Mouse (Mus musculus): ENCODE data around the gene Pdcd1lg2. TPM values are rescaled to one million over a fixed set of nuclear protein-coding genes. Genes with fewer than 3 reads are reported as not detected.

Gene Pdcd1lg2
- polyA plus RNA-seq, 1 experiment, result not detected

GRCm38 (mm10) chr19:29486545-29487206, 76.0 kb downstream of the Pdcd1lg2 start:
- no peaks in the 10 kb centered on the region for H3K79me2 ChIP-seq (ENCODE audit: control insufficient read depth, insufficient read depth)
- TF ChIP-seq REST (IDR thresholded peaks at IDR 0.05; ENCODE audit: insufficient read depth, insufficient read length) (no peak), SRF (IDR thresholded peaks at IDR 0.05; ENCODE audit: control insufficient read depth, insufficient read length, low read depth) (no peak), POLR2A (IDR thresholded peaks at IDR 0.05; ENCODE audit: insufficient read length, low read depth) (no peak), POLR2AphosphoS2 (IDR thresholded peaks at IDR 0.05; ENCODE audit: insufficient read length, low read depth) (no peak), MAX (IDR thresholded peaks at IDR 0.05; ENCODE audit: low read depth) (no peak), MYOG (IDR thresholded peaks at IDR 0.05; ENCODE audit: control insufficient read depth in 1 of 3, insufficient read depth in 1 of 3, insufficient read length in 2 of 3, low read depth in 2 of 3) (no peak), USF1 (IDR thresholded peaks at IDR 0.05; ENCODE audit: low read depth) (no peak), MYOD1 (IDR thresholded peaks at IDR 0.05; ENCODE audit: control insufficient read depth in 1 of 3, insufficient read length in 2 of 3, low read depth in 2 of 3) (no peak), E2F4 (IDR thresholded peaks at IDR 0.05; ENCODE audit: insufficient read depth) (no peak)

GRCm38 (mm10) chr19:29487326-29488072, 76.8 kb downstream of the Pdcd1lg2 start:
- Histone ChIP-seq H3K27me3 (ENCODE audit: control insufficient read depth, insufficient read depth, insufficient read length) (peaks cover 22% of the 10 kb centered on the region), H3K4me3 (no peak overlapping the region), H3K36me3 (ENCODE audit: control insufficient read depth, insufficient read depth) (no peaks in the 10 kb centered on the region), H3K79me2 (ENCODE audit: control insufficient read depth, insufficient read depth) (no peaks in the 10 kb centered on the region), H3ac (ENCODE audit: control insufficient read depth, insufficient read length) (no peak overlapping the region), H3K4me2 (ENCODE audit: low read depth) (no peak overlapping the region)
- TF ChIP-seq TCF12 (IDR thresholded peaks at IDR 0.05; ENCODE audit: insufficient read depth, poor library complexity, severe bottlenecking) (no peak), E2F4 (IDR thresholded peaks at IDR 0.05; ENCODE audit: insufficient read depth) (no peak), POLR2A (IDR thresholded peaks at IDR 0.05; ENCODE audit: insufficient read length, low read depth) (no peak), USF1 (IDR thresholded peaks at IDR 0.05; ENCODE audit: low read depth) (no peak), SRF (IDR thresholded peaks at IDR 0.05; ENCODE audit: control insufficient read depth, insufficient read length, low read depth) (no peak)

More at GRCm38 (mm10) chr19:29486545-29487206, 76.0 kb downstream of the Pdcd1lg2 start:
- Histone ChIP-seq H3K4me3 (no peak overlapping the region), H3ac (ENCODE audit: control insufficient read depth, insufficient read length) (no peak overlapping the region), H3K27me3 (ENCODE audit: control insufficient read depth, insufficient read depth, insufficient read length) (peaks cover 22% of the 10 kb centered on the region), H3K4me2 (ENCODE audit: low read depth) (no peak overlapping the region), H3K36me3 (ENCODE audit: control insufficient read depth, insufficient read depth) (no peaks in the 10 kb centered on the region)

- Histone ChIP-seq H3K36me3 (ENCODE audit: control insufficient read depth, insufficient read depth) (no peaks in the 10 kb centered on the region), H3ac (ENCODE audit: control insufficient read depth, insufficient read length) (no peak overlapping the region), H3K4me2 (ENCODE audit: low read depth) (no peak overlapping the region), H3K79me2 (ENCODE audit: control insufficient read depth, insufficient read depth) (no peaks in the 10 kb centered on the region), H3K27me3 (ENCODE audit: control insufficient read depth, insufficient read depth, insufficient read length) (peaks cover 24% of the 10 kb centered on the region), H3K4me3 (no peak overlapping the region)
- TF ChIP-seq SRF (IDR thresholded peaks at IDR 0.05; ENCODE audit: control insufficient read depth, insufficient read length, low read depth) (no peak), POLR2A (IDR thresholded peaks at IDR 0.05; ENCODE audit: insufficient read length, low read depth) (no peak), E2F4 (IDR thresholded peaks at IDR 0.05; ENCODE audit: insufficient read depth) (no peak), MYOD1 (IDR thresholded peaks at IDR 0.05; ENCODE audit: control insufficient read depth in 1 of 3, insufficient read length in 2 of 3, low read depth in 2 of 3) (no peak), USF1 (IDR thresholded peaks at IDR 0.05; ENCODE audit: low read depth) (no peak), REST (IDR thresholded peaks at IDR 0.05; ENCODE audit: insufficient read depth, insufficient read length) (no peak), MAX (IDR thresholded peaks at IDR 0.05; ENCODE audit: low read depth) (no peak), CEBPB (IDR thresholded peaks at IDR 0.05; ENCODE audit: insufficient read depth, poor library complexity, severe bottlenecking) (no peak), TCF3 (IDR thresholded peaks at IDR 0.05; ENCODE audit: insufficient read length, low read depth) (no peak), MYOG (IDR thresholded peaks at IDR 0.05; ENCODE audit: control insufficient read depth in 1 of 3, insufficient read depth in 1 of 3, insufficient read length in 2 of 3, low read depth in 2 of 3) (no peak), TCF12 (IDR thresholded peaks at IDR 0.05; ENCODE audit: insufficient read depth, poor library complexity, severe bottlenecking) (no peak), POLR2AphosphoS2 (IDR thresholded peaks at IDR 0.05; ENCODE audit: insufficient read length, low read depth) (no peak)
These were observed 77.3 kb downstream of the Pdcd1lg2 start for GRCm38 (mm10) chr19:29488073-29488390.

- H3K4me2 ChIP-seq (ENCODE audit: low read depth), result no peak overlapping the region
- H3ac ChIP-seq (ENCODE audit: control insufficient read depth, insufficient read length), result no peak overlapping the region
- peaks cover 28% of the 10 kb centered on the region for H3K27me3 ChIP-seq (ENCODE audit: control insufficient read depth, insufficient read depth, insufficient read length)
- no peak overlapping the region for H3K4me3 ChIP-seq
- TF ChIP-seq POLR2A (IDR thresholded peaks at IDR 0.05; ENCODE audit: insufficient read length, low read depth), result no peak
- no peak for TF ChIP-seq MYOG (IDR thresholded peaks at IDR 0.05; ENCODE audit: control insufficient read depth in 1 of 3, insufficient read depth in 1 of 3, insufficient read length in 2 of 3, low read depth in 2 of 3)
- TF ChIP-seq E2F4 (IDR thresholded peaks at IDR 0.05; ENCODE audit: insufficient read depth), result no peak
- no peak for TF ChIP-seq REST (IDR thresholded peaks at IDR 0.05; ENCODE audit: insufficient read depth, insufficient read length)
- no peaks in the 10 kb centered on the region for H3K79me2 ChIP-seq (ENCODE audit: control insufficient read depth, insufficient read depth)
- no peaks in the 10 kb centered on the region for H3K36me3 ChIP-seq (ENCODE audit: control insufficient read depth, insufficient read depth)
These were observed 77.7 kb downstream of the Pdcd1lg2 start for GRCm38 (mm10) chr19:29488420-29488819.

GRCm38 (mm10) chr19:29489785-29490284, 79.1 kb downstream of the Pdcd1lg2 start:
- no peak overlapping the region for H3K4me2 ChIP-seq (ENCODE audit: low read depth)
- no peak overlapping the region for H3ac ChIP-seq (ENCODE audit: control insufficient read depth, insufficient read length)
- H3K27me3 ChIP-seq (ENCODE audit: control insufficient read depth, insufficient read depth, insufficient read length), result peaks cover 32% of the 10 kb centered on the region
- no peak overlapping the region for H3K4me3 ChIP-seq
- no peaks in the 10 kb centered on the region for H3K79me2 ChIP-seq (ENCODE audit: control insufficient read depth, insufficient read depth)
- TF ChIP-seq SRF (IDR thresholded peaks at IDR 0.05; ENCODE audit: control insufficient read depth, insufficient read length, low read depth), result no peak
- TF ChIP-seq MYOD1 (IDR thresholded peaks at IDR 0.05; ENCODE audit: control insufficient read depth in 1 of 3, insufficient read length in 2 of 3, low read depth in 2 of 3), result no peak
- TF ChIP-seq CEBPB (IDR thresholded peaks at IDR 0.05; ENCODE audit: insufficient read depth, poor library complexity, severe bottlenecking), result no peak
- TF ChIP-seq MYOG (IDR thresholded peaks at IDR 0.05; ENCODE audit: control insufficient read depth in 1 of 3, insufficient read depth in 1 of 3, insufficient read length in 2 of 3, low read depth in 2 of 3), result no peak
- no peaks in the 10 kb centered on the region for H3K36me3 ChIP-seq (ENCODE audit: control insufficient read depth, insufficient read depth)
